Mouse (Mus musculus) midbrain, embryonic 14.5 days (tissue): ENCODE measurements around the gene Tmem221. TPM values are rescaled to one million over a fixed set of nuclear protein-coding genes. Genes with fewer than 3 reads are reported as not detected.
"Not testable (repeated sequence)": the region's sequence is repeated elsewhere in the genome, so short reads cannot be mapped to it uniquely, and the experiment has no call there.

Source experiments
- ATAC-seq: fragments of 200-750 bp; cut with Nextera tagmentation; 2 replicates; pipeline ENCODE4 v1.8.0; 2017; ENCODE audit warnings: moderate number of reproducible peaks, moderate library complexity; ENCODE audit not compliant: low FRiP score, low TSS enrichment
- DNase-seq: peaks from one replicate; pipeline ENCODE4 v3.0.0-alpha.2; 2015
- H3K27ac ChIP-seq: fragments of 300-500 bp; sonication (generic); replicated peaks from 2 replicates; pipeline ENCODE4 v1.5.1; 2014; ENCODE audit warnings: mild to moderate bottlenecking, low read depth, low read length, moderate library complexity
- H3K27me3 ChIP-seq: fragments of 300-500 bp; sonication (generic); 2 replicates; pipeline ENCODE4 v1.6.1; 2014; ENCODE audit warnings: low read length, control low read depth, mixed read lengths; ENCODE audit not compliant: control insufficient read depth, insufficient read depth
- H3K36me3 ChIP-seq: fragments of 300-500 bp; sonication (generic); 2 replicates; pipeline ENCODE4 v1.6.1; 2014; ENCODE audit warnings: low read length, control low read depth; ENCODE audit not compliant: control insufficient read depth, insufficient read depth
- H3K4me1 ChIP-seq: fragments of 300-500 bp; sonication (generic); 2 replicates; pipeline ENCODE4 v1.6.1; 2014; ENCODE audit warnings: mild to moderate bottlenecking, antibody characterized with exemption, low read length, control low read depth; ENCODE audit not compliant: control insufficient read depth, insufficient read depth
- H3K4me2 ChIP-seq: fragments of 300-500 bp; sonication (generic); 2 replicates; pipeline ENCODE4 v1.6.1; 2014; ENCODE audit warnings: mild to moderate bottlenecking, low read length, moderate library complexity
- H3K4me3 ChIP-seq: fragments of 300-500 bp; sonication (generic); replicated peaks from 2 replicates; pipeline ENCODE4 v1.5.1; 2014; ENCODE audit warnings: low read depth, low read length
- H3K9ac ChIP-seq: fragments of 300-500 bp; sonication (generic); replicated peaks from 2 replicates; pipeline ENCODE4 v1.6.1; 2014; ENCODE audit warnings: mild to moderate bottlenecking, low read length, moderate library complexity
- H3K9me3 ChIP-seq: fragments of 300-500 bp; sonication (generic); 2 replicates; pipeline ENCODE4 v1.6.1; 2016; ENCODE audit warnings: low read length, control low read depth, mixed read lengths; ENCODE audit not compliant: control insufficient read depth
- WGBS: fragments of 180-500 bp; shearing (Covaris S2); extraction: QIAGEN DNeasy Blood & Tissue Kit; methylation state at CpG from one replicate; pipeline ENCODE4 v1.1.7; 2014; 5-methylcytosine and 5-hydroxymethylcytosine counted together
- polyA plus RNA-seq: library from polyadenylated mRNA; unstranded; fragments of >200 nt; fragmentation: Nextera tagmentation; extraction: Ambion mirVana; gene quantifications from 2 replicates; pipeline ENCODE4 v1.2.1, GENCODE M21; 2014

The Tmem221 gene
- polyA plus RNA-seq, 1 experiment from 2014 or later = not detected

DNA sequence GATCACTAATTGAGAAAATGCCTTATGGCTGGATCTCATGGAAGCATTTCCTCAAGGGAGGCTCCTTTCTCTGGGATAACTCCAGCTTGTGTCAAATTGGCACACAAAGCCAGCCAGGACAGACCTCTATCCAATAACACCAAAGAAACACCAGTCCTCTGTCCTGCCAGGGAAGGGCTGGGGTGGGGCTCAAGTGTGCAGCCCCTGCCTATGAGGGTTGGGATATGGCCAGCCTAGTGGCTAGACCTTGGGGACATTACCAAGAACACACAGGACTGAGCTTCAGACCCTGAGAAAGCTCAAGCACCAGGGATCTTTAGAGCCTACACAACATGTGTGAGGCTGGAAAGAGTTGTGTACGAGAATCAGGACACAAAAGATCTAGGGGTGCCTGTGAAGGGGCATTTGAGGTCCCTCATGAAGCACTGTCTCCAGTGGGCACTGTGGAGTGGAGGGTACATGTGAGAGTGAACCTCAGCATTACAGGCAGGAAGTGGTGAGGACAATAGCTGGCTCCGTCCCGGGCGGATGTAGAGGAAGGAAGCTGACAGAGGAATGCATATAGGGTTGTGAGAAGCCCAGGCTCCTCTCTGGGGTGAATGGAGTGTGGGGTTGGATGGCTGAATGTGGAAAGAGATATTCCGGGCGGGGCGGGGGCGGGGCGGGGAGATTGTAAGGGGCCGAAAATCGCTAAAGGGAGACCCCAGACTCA is 30.2 kb downstream of the Tmem221 start:
- H3K9me3 ChIP-seq = no peaks in the 10 kb centered on the region
- no peaks in the 10 kb centered on the region for H3K36me3 ChIP-seq
- H3K4me3 ChIP-seq = no peak overlapping the region
- ATAC-seq = no peak
- H3K27ac ChIP-seq = 0 out of 2 replicates have a peak overlapping the region, but pooled peaks have one; percentile 28
- no peak overlapping the region for H3K4me2 ChIP-seq
- WGBS = 87% methylated on average over 11 of the region's 11 CpGs
- H3K9ac ChIP-seq = no peak overlapping the region
- H3K27me3 ChIP-seq = peaks cover 25% of the 10 kb centered on the region
- no peak for DNase-seq
- H3K4me1 ChIP-seq = no peaks in the 10 kb centered on the region

DNA sequence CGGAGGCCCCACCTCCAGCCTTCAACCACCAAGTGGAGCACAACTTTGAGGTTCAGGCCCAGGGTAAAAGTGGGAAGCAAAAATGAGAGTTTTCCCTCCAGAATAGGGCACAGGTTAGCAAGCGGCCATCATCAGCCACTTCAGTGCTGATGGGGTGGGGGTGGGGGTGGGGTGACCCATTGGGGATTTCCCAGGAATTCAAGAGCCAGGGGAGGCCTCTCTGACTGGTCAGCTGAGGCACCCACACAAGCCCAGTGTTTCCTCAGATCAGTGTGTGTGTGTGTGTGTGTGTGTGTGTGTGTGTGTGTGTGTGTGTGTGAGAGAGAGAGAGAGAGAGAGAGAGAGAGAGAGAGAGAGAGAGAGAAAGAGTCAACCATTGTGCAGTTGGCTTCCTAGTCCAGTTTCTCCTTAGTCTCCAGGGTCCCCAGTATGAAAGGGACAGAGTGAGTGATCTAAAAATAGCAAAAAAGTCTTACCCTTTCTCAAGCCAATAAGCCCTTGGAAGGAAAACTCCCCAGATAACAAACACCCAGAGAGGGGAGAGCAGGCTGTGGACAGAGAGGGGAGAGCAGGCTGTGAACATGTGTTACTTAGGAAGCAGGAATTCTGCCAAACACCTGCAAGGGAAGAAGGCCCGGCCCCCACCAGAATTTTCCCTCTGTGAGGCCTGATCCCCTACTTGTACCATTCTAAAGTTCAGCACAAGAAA is 31.4 kb downstream of the Tmem221 start:
- Histone ChIP-seq H3K4me1 (no peaks in the 10 kb centered on the region), H3K27me3 (peaks cover 25% of the 10 kb centered on the region), H3K4me3 (no peak overlapping the region), H3K9me3 (no peaks in the 10 kb centered on the region), H3K9ac (no peak overlapping the region), H3K27ac (no peak overlapping the region), H3K4me2 (no peak overlapping the region), H3K36me3 (no peaks in the 10 kb centered on the region)
- WGBS = 37% methylated on average over 3 of the region's 3 CpGs
- DNase-seq (no peak), ATAC-seq (no peak)

DNA sequence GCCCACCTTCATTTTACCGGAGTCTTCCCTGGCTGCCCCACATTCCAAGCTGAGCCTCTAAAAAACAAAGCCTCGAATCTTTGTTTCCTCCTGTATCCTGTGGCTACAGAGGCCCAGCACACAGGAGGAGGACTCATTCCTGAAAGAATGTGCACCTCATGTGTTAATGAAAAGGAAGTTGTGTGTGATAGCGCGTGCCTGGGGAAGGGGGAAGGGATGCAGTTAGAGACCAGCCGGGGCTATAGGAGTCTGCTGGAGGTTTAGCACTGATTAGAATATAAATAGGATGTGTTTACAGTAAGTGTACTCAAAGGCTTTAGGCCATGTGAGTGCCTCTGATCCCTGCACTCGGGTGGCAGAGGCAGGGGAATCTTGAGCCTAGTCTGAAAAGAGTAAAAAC is 32.4 kb downstream of the Tmem221 start:
- H3K27ac ChIP-seq = no peak overlapping the region
- ATAC-seq (no peak), DNase-seq (no peak)
- no peaks in the 10 kb centered on the region for H3K4me1 ChIP-seq
- H3K9me3 ChIP-seq = no peaks in the 10 kb centered on the region
- H3K36me3 ChIP-seq = no peaks in the 10 kb centered on the region
- H3K4me2 ChIP-seq = no peak overlapping the region
- H3K9ac ChIP-seq = no peak overlapping the region
- WGBS = 8% methylated on average over 6 of the region's 6 CpGs
- peaks cover 25% of the 10 kb centered on the region for H3K27me3 ChIP-seq
- H3K4me3 ChIP-seq = no peak overlapping the region

DNA sequence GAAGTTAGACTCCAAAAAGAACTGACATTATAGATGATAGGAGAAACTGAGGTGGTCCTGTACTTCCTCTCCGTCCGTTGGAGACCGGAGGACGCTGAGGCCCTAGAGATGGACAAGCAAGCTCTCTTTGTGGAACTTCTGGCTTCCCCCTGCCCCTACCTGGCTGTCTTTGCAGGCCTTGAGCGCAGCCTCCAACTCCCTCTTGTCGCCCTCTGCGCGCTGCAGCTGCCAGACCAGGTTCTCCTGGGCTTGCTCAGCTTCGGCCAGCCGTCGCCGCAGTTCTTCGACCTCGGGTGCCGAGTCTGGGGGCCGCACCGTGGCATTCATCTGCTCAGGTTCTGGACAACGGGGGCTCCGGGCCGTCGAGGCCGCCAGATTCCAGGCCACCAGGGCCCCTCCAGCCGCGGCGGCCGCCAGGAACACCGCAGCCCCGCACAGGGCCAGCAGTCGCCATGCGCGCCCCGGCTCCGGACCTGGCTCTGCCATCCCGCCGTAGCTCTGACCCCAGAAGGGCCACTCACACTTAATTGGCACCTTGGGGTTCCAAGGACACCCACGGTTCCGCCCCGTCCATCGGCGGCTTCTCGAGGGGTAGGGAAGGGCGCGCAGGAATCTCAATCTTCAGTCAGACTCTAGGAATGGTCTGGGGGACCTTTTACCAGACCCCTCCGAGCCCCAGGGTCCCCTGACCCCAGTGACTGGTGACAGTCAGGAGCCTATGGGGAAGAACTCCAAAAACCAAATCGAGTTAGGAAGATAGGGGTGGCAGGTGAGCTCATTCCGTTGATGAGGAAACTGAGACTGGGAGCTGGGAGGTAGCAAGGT is 33.2 kb downstream of the Tmem221 start, which contains the start of gene Ccdc194:
Gene Ccdc194, minus strand, starts transcription at position 486 of the 825 bp plus-strand sequence.
- Histone ChIP-seq H3K27me3 (peaks cover 25% of the 10 kb centered on the region), H3K4me3 (no peak within 1 kb of the TSS), H3K4me1 (no peaks in the 10 kb centered on the region), H3K27ac (no peak within 1 kb of the TSS), H3K4me2 (no peak within 1 kb of the TSS), H3K36me3 (no peaks in the 10 kb centered on the region), H3K9ac (0 out of 2 replicates have a peak within 1 kb of the TSS, but pooled peaks have one; percentile 9), H3K9me3 (no peaks in the 10 kb centered on the region)
- WGBS = 6% methylated on average over 46 of the region's 46 CpGs
- DNase-seq (no peak), ATAC-seq (no peak)

DNA sequence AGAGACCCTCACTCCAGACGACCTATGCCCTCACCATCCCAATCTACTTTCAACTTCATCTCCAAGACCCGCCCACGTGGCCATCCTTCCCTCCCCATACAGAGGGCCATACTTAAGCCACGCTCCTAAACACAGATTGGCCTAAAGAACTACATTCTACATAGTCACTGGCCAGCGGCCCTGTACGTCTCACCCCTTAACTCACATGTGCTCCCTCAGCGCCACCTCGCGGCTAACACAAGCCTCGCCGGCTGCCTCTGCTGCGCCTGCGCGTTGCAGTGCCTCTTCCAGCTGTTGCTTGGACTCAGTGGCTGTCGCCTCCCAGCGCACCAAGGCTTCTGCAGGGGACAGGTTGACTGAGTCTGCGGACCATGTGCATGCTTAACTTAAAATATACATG is 37.0 kb downstream of the Tmem221 start:
- 3% methylated on average over 17 of the region's 17 CpGs for WGBS
- H3K27me3 ChIP-seq = peaks cover 20% of the 10 kb centered on the region
- H3K4me1 ChIP-seq = no peaks in the 10 kb centered on the region

DNA sequence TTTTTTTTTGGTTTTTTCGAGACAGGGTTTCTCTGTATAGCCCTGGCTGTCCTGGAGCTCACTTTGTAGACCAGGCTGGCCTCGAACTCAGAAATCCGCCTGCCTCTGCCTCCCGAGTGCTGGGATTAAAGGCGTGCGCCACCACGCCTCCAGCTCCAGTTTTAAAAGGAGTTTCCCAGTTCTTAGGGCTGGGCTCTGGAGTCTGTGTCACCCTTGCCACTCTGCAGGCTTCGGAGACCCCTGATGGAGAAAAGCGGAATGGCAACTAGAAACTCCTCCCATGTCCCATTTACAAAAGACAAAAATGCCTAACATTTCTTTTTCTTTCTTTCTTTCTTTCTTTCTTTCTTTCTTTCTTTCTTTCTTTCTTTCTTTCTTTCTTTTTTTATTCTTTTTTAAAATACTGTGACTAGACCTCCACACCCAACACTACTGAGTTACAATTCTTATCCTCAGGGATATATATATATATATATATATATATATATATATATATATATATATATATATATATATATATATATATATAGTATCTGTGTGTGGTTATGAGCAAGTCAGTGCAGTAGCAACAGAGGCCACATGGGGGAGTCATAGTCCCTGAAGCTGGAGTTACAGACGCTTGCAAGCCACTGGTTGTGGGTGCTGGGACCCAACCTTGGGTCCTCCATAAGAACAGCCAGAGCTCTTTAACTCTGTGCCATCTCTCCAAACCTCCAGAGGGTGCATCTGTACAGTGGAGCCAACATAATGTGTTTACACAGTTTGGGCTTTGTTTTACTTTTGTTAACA is 39.4 kb downstream of the Tmem221 start:
- not testable (repeated sequence) for H3K9me3 ChIP-seq, H3K4me1 ChIP-seq, H3K9ac ChIP-seq, ATAC-seq, H3K27ac ChIP-seq, H3K4me3 ChIP-seq, H3K27me3 ChIP-seq, H3K36me3 ChIP-seq, H3K4me2 ChIP-seq
- DNase-seq = peak; percentile 80
- WGBS = 47% methylated on average over 9 of the region's 10 CpGs

More for the DNA sequence above, 37.0 kb downstream of the Tmem221 start:
- Histone ChIP-seq H3K9me3 (no peaks in the 10 kb centered on the region), H3K9ac (no peak overlapping the region), H3K36me3 (no peaks in the 10 kb centered on the region), H3K4me3 (no peak overlapping the region), H3K4me2 (no peak overlapping the region), H3K27ac (no peak overlapping the region)
- DNase-seq (peak; percentile 93), ATAC-seq (peak; percentile 75)

DNA sequence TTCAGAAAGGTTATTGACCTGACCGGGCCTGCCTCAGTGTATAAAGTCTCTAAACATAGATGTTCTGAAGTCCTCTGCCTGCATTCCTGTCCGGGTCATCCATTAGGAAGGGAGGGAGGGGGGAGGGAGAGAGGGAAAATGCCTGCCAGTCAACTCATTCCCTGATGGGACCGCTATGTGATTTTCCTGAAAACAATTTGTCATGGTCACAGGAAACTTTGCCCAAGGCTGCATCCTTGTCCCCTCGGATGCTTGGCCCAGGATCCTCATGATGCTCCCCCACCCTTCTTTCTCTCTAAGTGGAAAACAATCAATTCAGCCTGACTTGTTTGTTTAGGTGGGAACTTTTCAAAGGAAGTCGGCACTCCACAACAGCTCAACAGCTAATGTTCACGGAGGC is 41.9 kb downstream of the Tmem221 start:
- H3K36me3 ChIP-seq = no peaks in the 10 kb centered on the region
- H3K27me3 ChIP-seq = no peaks in the 10 kb centered on the region
- H3K4me2 ChIP-seq = no peak overlapping the region
- H3K4me1 ChIP-seq = no peaks in the 10 kb centered on the region
- no peak overlapping the region for H3K27ac ChIP-seq
- DNase-seq (no peak), ATAC-seq (no peak)
- no peak overlapping the region; the same call in 1 of the 2 replicates for H3K9ac ChIP-seq
- no peaks in the 10 kb centered on the region for H3K9me3 ChIP-seq
- 23% methylated on average over 6 of the region's 6 CpGs for WGBS
- H3K4me3 ChIP-seq = no peak overlapping the region

DNA sequence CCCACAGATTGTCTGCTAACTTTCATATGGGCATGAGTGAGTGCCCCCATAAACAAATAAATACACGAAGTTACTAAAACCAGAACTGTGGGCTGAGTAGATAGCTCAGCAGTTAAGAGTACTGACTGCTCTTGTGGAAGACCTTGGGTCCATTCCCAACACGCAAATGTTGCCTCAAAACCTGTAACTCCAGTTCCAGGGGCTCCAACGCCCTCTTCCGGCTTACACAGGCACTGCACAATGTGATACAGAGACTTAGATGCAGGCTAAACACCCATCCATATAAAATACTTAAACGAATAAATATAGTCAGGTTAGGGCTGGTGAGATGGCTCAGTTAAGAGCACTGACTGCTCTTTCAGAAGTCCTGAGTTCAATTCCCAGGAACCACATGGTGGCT is 43.6 kb downstream of the Tmem221 start:
- Histone ChIP-seq H3K36me3 (no peaks in the 10 kb centered on the region), H3K27me3 (no peaks in the 10 kb centered on the region; the same call in 1 of the 2 replicates), H3K4me3 (no peak overlapping the region), H3K9ac (no peak overlapping the region), H3K27ac (no peak overlapping the region), H3K9me3 (no peaks in the 10 kb centered on the region), H3K4me2 (no peak overlapping the region), H3K4me1 (no peaks in the 10 kb centered on the region)
- 69% methylated on average over 5 of the region's 5 CpGs for WGBS
- DNase-seq = no peak
- no peak for ATAC-seq
